Mouse (Mus musculus) layer of hippocampus, postnatal 36 days (tissue): ENCODE measurements around the gene Kcnk4. TPM values are rescaled to one million over a fixed set of nuclear protein-coding genes. Genes with fewer than 3 reads are reported as not detected.
A peak's percentile ranks its signal among the peaks of the same experiment; 100 is the strongest.
"Not testable (repeated sequence)": the region's sequence is repeated elsewhere in the genome, so short reads cannot be mapped to it uniquely, and the experiment has no call there.

Source experiments
- DNase-seq, 2 experiments: peaks; one replicate each; pipeline ENCODE4 v3.0.0; 2022
- total RNA-seq, 2 experiments: library from RNA; stranded (reverse); gene quantifications; 2 replicates each; pipeline ENCODE4 v1.2.3; 2021

Gene Kcnk4
- total RNA-seq, 2 experiments from 2014 or later, result 19.8 to 21.7 TPM

DNA sequence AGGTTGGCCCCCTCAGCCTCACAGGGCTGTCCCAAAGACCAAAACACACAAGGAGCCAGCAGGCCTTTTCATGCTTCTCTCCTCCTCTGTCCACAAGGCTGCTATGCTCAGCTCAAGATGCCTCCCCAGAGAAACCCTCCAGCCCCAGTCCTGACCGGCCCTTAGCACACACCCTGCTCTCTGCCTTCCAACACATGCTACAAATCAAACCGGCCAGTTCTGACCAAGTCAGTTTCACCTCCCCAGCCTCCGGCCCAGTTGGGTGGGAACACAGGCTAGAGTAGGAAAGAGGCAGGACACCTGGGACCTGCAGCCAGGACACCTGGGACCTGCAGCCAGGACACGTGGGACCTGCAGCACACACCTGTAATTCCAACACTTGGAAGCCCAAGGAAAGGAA is 17.8 kb downstream of the Kcnk4 start:
- no peak for DNase-seq

DNA sequence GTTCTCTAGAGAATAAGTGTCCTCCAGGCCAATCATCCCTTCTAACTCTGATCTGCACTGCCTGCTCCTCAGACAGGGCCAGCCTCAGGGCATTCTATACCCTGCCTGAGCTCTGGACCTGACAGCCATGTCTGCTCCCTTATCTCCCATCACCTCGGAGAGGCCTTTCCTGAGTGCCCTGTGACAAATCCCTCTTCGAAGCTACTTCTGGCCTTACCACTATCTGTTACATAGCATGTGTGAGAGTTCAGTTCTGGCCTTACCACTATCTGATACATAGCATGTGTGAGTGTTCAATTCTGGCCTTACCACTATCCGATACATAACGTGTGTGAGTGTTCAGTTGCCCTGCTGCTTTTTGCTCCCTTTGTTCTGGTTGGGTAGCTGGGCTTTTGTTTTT is 19.0 kb downstream of the Kcnk4 start:
- DNase-seq, result no peak

DNA sequence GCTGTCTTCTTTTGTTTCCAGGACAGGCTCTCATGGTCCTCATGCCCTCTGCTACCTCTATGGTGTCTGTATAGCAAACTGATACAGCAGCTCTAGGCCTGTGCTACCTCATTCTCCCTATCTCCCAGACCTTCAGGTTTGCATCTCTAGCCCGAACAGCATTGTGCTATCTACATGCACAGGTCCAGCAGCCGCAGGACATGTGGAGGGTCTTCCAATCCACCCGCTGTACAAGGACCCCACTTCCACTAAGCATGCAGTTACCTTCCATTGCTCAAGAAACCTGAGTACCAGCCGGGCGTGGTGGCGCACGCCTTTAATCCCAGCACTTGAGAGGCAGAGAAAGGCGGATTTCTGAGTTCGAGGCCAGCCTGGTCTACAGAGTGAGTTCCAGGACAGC is 19.8 kb downstream of the Kcnk4 start:
- DNase-seq, result no peak

DNA sequence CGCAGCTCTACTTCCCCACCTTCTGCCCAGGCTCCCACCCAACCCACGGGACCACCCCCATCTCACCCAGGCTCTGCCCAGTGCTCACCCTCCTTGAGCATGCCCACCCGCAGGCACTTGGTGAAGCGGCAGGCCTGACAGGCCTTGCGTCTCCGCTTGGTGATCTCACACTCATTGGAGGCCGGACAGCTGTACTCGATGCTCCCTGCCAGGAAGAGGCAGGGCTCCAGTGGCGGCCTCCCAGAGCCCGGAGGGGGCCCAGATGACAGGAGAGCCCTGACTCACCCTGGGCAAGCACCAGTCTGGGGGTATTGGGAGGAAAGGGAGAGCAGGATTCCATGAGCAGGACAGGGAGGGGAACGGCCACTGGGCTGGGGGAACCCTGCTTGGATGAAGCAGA is 20.3 kb downstream of the Kcnk4 start:
- DNase-seq, result no peak

DNA sequence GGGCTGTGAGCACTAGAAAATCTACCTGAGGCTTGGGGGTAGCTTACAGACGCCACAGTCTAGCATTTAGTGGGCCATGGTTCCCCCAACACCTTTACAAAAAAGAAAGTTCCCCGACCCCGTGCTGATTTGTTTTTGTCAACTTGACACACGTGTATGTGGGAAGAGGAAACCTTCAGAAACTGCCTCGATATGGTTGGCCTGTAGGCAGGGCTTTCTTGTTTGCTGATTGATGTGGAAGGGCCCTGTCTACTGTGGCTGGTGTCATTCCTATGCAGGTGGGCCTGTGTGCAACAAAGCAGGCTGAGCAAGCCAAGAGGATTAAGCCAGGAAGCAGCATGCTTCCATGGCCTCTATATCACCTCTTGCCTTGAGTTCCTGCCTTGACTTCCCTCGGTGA is 21.3 kb downstream of the Kcnk4 start:
- DNase-seq, result no peak

DNA sequence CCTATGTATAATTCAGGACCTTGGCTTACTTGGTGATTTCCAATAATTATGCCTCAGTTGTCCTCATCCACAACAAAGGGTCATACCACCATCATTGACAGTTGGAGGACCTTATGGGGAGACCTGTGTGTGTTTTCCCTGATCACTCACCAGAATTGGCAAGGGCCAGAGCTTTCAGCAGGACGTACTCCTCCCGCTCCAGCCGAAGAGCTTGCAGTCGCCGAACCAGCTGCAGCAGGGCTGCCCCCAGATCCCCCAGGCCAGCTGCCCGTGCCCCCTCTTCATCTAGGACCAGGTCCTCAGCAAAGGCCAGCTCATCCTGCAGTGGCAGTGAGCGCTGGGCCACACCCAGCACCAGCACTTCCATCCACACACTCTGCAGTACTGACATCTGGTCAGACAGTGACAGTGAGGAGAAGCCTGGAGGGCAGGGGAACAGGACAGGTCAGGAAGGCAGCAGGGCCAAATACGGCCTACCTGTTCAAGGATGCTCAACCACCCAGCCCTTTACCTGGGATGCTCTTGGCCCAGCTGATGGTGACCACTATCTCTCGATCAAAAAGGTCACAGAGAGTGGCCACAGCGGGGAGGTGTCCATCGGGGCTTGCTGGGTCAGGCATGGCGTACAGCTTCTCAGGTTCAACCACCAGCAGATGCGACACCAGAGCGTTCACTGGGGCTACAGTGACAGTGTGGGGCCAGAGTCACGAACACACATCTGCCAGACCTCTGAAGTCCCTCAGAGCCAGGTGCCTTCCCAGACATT is 21.9 kb downstream of the Kcnk4 start:
- no peak for DNase-seq

DNA sequence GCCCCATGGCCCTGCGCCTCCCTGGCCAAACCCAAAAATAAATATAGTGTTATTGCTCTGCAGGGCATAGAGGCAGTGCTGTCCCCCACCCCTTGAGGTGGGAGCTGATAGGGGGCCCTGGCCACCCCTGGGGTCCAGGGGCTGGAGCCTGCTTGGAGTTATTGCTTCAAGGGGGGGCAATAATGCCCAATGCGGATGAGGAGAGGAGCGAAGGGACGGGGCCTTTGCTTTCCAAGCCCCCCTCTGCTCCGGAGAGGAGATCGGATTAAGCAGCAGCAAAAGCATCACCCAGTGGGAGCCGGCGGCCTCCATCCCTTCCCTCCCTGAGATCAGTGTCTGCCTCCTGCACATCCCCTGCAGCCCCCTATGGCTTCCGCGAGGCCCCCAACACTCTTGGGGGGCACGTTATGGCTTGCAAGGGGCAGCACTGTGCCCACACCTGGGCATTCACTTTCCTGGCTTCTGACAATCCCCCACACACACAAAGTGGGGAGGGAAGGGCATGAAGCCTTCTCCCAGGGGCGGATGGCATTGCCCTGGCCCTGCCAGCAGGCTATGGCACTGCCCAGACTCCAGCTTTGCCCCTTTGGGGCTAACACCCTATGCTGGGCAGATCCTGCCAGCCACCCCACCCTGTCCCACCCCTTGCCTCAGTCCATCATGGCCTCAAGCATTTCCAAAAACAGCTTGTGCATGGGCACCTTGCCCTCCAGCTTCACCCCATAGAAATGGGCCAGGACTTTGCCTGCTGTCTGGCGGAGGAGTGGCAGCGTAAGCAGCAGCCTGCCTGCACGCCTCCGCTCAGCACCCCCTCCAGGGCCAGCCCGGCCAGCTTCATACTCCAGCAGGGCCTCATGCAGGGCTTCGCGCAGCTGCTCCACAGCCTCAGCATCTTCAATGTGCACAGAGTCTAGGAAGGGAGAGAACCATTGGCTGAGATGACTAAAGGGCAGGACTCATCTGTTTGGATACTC is 22.9 kb downstream of the Kcnk4 start:
- DNase-seq, result no peak

DNA sequence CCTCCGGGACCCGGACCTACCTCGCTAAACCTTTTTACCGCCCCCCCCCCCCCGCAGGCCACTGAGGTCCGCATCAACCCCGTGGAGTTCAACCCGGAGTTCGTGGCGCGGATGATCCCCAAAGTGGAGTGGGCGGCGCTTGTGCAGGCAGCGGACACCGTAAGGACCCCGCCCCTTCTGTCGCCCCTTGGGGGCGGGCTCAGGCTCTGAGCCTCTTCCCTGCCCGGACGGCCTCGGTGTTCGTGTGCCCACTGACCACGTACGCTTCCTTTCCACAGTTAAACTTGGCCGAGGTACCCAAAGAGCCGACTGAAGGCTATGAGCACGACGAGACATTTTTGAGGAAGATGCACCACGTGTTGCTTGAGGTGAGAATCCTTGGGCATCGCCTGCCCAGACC is 24.0 kb downstream of the Kcnk4 start:
- peak in 1 of 2 experiments; percentile 46 for DNase-seq

DNA sequence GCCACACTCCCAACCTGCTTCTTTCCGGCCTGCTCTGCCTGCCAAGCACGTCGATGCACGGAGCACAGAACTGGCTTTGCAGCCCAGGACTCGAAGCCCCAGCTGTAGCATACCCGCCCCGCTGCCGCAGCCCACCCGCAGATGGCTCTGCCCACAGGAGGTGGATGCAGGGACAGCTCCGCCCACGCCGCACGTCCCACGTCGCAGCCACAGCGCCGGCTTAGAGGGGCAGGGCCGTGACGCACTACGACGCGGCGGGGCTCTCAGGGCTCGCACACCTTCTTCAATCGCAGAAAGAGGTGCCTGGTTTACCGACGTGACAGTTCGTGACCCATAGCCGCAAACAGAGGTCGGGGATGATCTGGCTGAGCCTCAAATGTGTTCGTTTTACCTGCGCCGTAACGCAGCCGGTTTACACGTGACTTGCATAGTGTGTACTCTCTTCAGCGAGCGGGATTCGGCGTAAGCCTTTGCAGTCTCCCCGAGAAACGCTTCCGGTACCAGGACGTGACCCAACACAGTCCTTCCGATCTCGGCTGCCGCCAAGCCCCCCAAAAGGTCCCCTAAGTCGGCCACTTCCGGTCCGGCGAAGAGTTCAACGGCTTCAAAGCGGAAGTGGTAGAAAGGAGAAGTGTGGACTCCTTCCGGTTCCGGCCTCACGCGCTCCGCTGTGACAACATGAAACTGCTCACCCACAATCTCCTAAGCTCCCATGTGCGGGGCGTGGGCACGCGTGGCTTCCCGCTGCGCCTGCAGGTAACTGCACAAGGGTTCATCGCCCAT is 24.6 kb downstream of the Kcnk4 start, which contains the start of the genes Trmt112 and Prdx5:
TSS of gene Trmt112 (plus strand) at position 192 of the 783 bp plus-strand sequence.
TSS of gene Prdx5 (minus strand) at position 600 of the 783 bp plus-strand sequence.
- DNase-seq, result peak; percentile 91 to 94

DNA sequence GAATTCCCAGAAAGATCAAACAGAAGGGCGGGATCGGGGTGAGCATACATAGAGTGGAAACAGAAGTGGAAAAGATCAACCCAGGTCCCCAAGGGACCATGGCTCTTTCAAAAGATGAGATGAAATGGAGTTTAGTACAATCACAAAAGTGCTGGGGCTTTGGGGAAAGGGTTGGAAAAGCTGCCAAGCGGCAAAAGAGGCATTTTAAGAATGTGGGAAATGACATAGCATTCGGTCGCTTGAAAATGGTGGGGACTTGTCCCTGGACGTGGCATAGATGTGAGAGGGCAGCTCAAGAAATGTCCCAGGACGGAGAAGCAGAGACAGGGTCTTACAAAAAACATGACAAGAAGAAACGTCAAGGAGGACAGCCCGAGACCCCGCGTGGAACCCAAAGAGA is 25.3 kb downstream of the Kcnk4 start:
- DNase-seq, result no peak

DNA sequence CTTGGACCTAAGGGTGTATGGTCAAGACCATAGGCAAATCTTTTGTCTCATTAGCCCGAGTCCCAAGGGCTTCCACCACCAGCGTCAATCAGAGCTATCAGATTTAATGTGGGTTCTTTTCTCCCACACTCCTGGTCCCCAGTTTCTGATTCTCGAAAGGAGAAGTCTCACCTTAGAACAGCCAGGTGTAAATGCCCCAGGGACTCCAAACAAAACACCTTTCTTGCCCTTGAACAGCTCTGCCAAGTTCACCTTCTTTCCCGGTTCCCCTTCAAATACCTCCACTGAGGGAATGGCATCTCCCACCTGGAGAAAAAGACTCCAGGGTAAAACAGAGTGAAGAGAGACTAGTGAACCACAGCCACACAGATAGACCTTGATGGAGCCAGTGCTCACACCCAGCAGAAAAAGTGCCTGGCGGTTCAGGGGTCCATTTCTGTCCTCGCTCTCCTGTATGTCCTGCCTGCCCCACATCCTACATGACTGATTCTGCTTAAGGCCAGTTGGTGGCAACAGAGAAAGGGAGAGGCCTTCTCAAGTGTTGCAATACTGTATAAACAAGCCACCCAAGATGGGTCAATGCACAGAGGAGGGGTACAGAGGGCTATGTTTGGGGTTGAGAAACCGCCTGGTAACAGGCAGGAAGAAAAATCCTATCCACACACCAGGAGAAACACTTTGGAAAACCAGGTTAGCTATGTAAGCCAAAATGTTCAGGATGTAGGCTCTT is 26.3 kb downstream of the Kcnk4 start:
- DNase-seq, result no peak

DNA sequence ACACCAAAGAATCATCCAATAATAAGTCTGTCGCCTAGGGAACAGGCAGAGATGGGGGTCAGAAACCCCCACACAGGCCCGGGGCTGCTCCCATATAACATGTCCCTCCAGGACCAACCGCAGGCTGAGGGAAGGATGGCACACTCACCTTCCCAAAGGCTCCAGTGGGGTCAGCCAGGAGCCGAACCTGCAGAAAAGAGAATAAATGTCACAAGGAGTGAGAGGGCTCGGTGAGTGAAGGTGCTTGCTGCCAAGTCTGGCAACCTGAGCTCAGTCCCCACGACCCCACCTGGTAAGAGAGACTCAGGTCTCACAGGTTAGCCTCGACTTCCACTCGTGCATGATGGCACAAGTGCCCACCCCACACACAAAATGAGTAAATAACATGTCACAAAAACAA is 27.2 kb downstream of the Kcnk4 start:
- no peak for DNase-seq

DNA sequence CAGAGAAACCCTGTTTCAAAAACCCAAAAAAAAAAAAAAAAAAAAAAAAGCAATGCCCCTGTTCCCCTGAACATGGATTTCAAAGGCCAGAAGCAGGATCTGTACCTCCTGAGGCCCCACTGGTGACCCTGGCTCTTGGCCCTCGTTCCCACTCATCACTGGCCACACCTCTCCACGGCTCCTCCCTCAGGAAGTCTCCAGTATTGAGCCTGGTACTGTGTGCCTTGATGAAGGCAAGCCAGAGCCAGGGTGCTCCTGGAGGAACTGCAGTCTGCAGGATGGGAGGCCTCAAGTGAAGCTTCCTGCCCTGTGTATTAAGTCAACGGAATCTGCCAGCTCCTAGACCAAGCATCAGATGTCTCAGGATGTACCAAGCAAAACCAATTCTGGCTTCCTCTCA is 28.1 kb downstream of the Kcnk4 start:
- DNase-seq, result no peak

DNA sequence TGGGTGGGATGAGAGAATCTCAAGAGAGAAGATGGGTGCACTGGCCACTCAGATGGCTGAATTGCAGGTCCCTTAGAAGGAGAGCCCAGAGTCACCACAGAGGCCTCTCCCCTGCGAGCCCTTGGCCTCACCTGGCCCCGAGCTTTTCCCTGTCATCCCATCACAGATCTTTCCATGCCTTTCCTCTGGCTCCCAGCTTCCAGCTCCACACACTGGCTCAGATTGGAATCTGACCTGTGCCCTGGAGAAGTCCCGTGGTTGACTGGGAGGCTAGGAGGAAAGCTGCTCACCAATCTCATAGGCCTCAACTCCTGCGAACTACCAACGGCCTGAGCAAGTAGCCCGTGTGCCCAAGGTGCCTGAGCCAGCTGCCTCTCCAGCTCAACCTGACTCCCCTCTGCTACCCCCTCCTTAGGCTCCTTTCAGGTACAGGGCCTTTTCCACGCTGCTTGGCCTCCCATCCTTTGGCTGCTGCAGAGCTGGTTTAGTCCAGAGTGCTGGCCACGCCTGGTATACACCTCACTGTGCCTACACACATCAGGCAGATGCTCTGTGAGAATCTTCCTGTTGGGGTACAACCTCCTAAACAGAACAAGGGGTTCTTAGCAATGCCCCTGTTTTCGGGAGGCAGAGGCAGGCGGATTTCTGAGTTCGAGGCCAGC is 28.7 kb downstream of the Kcnk4 start:
- no peak for DNase-seq

DNA sequence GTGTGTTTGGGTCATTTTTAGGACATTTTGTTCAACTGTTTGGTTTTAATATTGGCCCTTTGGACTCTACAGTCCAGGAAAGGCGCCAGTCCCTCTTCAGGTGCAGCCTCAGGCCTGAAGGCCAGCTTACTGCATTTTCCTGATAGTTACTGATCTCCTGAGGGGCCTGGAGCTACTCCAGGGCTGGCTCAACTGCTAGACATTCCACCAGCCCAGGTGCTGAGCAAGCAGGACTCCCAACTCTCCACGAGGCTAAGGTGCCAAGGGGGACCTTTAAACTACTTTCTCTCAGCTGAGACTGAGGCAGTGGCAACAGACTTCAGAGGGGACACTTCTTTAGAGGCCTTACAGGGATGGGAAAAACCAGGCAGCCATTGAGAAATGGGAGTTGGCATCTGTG is 29.5 kb downstream of the Kcnk4 start:
- no peak for DNase-seq

DNA sequence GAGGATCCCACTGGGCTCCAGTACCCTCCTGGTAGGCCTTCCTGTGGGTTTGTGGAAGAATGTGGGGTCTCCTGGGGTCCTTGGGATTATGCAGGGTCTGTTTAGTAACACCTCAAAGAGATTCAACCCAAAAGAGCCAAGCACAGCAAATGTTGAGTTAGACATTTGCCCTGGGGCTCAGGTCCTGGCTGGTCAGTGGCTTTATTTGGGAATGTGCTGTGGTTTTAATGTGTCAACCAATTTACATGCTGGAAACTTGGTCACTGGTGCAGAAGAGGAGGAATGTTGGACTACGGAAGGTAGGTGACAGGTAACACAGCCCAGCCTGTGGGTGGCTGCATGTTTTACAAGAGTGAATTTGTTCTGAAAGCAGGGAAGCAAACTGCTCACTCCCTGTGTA is 31.3 kb downstream of the Kcnk4 start:
- no peak for DNase-seq

DNA sequence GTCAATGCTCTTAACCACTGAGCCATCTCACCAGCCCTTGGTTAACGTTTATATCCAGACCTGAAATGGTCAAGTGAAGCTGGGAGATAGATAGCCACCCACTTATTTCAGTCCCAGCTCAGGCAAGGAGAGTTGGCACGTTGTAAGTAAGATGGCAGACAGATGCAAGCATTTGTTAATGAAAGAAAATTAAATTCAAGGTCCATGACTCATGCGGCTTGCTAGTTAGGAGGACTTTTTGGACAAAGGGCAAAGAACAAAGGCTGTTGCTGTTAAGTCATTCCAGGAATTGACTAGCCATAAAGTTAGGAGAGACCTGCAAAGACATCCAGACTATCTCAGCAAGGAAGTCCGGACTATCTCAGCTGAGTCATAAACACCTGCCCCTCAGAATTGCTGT is 34.7 kb downstream of the Kcnk4 start:
- DNase-seq, result no peak

DNA sequence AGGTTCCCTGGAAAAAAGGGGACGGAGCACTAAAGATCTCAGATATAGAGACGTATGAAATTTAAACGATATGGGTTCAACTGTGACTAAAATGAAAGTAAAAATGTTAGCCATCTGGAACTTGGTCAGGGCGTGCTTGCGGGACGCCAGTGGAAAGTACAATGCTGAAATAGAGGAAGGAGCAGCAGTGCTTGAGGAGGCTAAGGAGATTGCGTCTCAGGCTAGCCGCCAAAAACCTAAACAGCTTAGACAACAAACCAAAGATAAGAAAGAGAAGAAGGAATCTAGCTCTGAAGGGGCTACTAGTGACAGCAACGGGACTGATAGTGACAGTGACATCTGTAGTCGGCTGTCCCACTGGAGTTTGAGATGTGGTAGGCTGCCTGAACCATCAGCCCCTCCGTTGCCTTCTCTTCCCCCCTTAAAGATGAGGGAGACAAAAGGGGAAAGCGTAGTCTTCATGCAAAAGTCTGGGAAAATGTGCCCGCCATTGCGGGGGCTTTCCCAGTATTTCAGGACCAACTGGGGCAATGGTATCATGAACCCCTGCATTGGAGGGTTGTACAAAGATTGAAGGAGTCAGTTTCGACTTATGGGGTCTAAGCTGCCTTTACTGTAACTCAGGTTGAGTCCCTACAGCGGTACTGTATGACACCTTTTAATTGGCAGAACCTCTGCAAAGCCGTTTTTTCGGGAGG is 38.6 kb downstream of the Kcnk4 start:
- not testable (repeated sequence) for DNase-seq

DNA sequence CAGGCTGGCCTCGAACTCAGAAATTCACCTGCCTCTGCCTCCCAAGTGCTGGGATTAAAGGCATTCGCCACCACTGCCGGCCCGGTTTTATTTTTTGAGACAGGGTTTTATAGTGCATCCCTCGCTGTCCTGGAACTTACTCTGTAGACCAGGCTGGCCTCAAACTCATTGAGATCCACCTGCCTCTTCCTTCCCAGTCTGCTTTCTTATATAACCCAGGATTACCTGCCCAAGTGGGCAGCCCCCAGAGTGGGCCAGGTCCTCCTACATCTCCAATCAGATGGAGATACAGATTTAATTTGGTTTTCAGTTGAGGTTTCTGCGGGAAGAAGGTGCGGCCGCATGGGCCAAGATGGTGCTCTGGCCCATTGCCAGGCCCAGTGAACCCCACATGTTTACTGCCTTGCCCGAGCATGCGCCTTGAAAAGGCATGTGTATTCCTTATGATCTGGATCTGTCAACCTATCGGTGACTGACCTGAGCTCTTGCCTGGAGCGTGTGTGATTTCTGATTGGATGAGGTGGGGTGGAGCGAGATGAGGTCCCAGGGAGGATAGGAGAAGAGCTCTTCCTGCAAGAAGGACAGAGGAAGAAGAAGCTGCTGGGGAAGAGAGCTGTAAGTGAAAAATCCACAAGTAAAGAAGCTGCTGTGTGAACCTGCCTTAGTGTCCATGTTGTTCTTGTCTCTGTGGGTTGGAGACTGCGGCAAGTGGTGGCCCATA is 40.4 kb downstream of the Kcnk4 start:
- no peak for DNase-seq

DNA sequence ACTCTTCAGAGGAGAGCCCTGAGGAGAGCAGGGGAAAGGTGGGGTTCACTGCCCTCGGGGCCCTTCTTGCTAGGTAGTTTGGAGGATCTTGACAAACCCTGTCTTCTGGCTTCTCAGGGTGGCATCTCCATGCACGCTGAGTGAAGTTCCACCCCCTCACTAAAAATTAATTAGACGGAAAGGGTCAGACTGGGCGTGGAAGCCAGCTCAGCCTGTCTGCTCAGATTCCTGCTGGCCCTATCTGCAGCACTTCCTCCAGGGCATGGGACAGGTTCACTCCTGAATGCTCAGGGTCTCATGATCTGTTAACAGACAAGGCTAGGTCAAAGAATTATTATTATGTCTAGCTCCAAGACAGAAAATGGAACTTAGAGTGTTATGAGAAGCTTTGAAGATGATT is 41.8 kb downstream of the Kcnk4 start:
- no peak for DNase-seq
